In genomic region chr17:29077786-29078509, GRCm38 (mm10) we compare ENCODE assay signal across 7 mouse cellular contexts. TPM values are rescaled to one million over a fixed set of nuclear protein-coding genes. Genes with fewer than 3 reads are reported as not detected.
DNase-seq lines count a peak whose midpoint lies in the region; ATAC-seq and TF ChIP-seq lines count a peak whose summit lies in the region.

No protein-coding gene starts in this region.

- peaks cover 23% of the 10 kb centered on the region for H3K4me1 ChIP-seq in midbrain, embryonic 11.5 days (ENCODE audit: control insufficient read depth, insufficient read depth, low read length)

- peak; percentile 64 for DNase-seq in right cerebral cortex, adult 18-20 months
- no peak for DNase-seq in right cerebral cortex, postnatal 25 days
- DNase-seq in brain, embryonic 14.5 days (ENCODE audit: low read depth) = peak; percentile 83
- DNase-seq in heart, postnatal 36 days = peak; percentile 50 to 53
- DNase-seq in left cerebral cortex, postnatal 14 days (ENCODE audit: low spot score in 2 of 2) = peak; percentile 51 to 54
- DNase-seq in midbrain, embryonic 11.5 days (ENCODE audit: low spot score, missing footprints) = peak; percentile 90

- peak overlapping the region; percentile 35 for H3K4me2 ChIP-seq in midbrain, embryonic 11.5 days

- H3K9me3 ChIP-seq in midbrain, embryonic 11.5 days (ENCODE audit: control insufficient read depth, low read length) = no peaks in the 10 kb centered on the region

- WGBS in midbrain, embryonic 11.5 days = 24% methylated on average over 14 of the region's 14 CpGs

- H3K27me3 ChIP-seq in midbrain, embryonic 11.5 days (ENCODE audit: control insufficient read depth, insufficient read depth, low read length) = peaks cover 19% of the 10 kb centered on the region

- TF ChIP-seq POLR2A in brain, embryonic 14.5 days (IDR thresholded peaks at IDR 0.05; ENCODE audit: borderline replicate concordance, extremely low read depth, insufficient read depth, insufficient read length, poor library complexity, severe bottlenecking) = no peak

- H3K36me3 ChIP-seq in midbrain, embryonic 11.5 days (ENCODE audit: control insufficient read depth, insufficient read depth, low read length) = no peaks in the 10 kb centered on the region

- H3K27ac ChIP-seq in midbrain, embryonic 11.5 days (ENCODE audit: low read depth, low read length) = no peak overlapping the region

- H3K9ac ChIP-seq in midbrain, embryonic 11.5 days (ENCODE audit: low read length) = peak overlapping the region; percentile 36; the same call in 1 of the 2 replicates

- intact Hi-C loops in heart, postnatal 36 days (cut with DNase I) = loop anchor here (2.0 kb wide), 1 partner anchor 17 kb away; no protein-coding TSS in a partner anchor
- intact Hi-C loops in left cerebral cortex, postnatal 14 days (cut with DNase I) = no loop called here

- ATAC-seq in midbrain, embryonic 11.5 days (ENCODE audit: low FRiP score) = no peak; the same call in 1 of the 2 replicates
- ATAC-seq in inflammation-experienced regulatory T-cells, adult 6 months = no peak

- TF ChIP-seq CTCF in brain, embryonic 14.5 days (IDR thresholded peaks at IDR 0.05; ENCODE audit: borderline replicate concordance, extremely low read depth, insufficient read depth, insufficient read length) = no peak

- no peak overlapping the region; the same call in 1 of the 2 replicates for H3K4me3 ChIP-seq in midbrain, embryonic 11.5 days (ENCODE audit: low read depth, low read length)

RNA-seq across cellular contexts. Expression of gene Cdkn1a, which starts 12.8 kb away (rescaled TPM):
- 23.9 and 28.9 TPM in 2 replicates for polyA plus RNA-seq in brain, embryonic 14.5 days (2012; rRNA removed)
- 10 to 100 TPM; 40.8 to 83.9 TPM for total RNA-seq in heart, postnatal 36 days (2021)
- total RNA-seq in left cerebral cortex, postnatal 14 days (2021) = 10 to 100 TPM; 25.7 to 35.7 TPM
- 16.1 and 17.4 TPM in 2 replicates for polyA plus RNA-seq in midbrain, embryonic 11.5 days (2014; fragmentation: Nextera tagmentation; extraction: Ambion mirVana)
- polyA plus RNA-seq in inflammation-experienced regulatory T-cells, adult 6 months (2017; shearing (Covaris generic)) = 10 to 100 TPM in 1 of 3 experiments, 1 to 10 TPM in 2; 1.7 to 57.4 (median 2.5) TPM

RNA-seq across cellular contexts. Expression of gene Rab44, which starts 36.0 kb away (rescaled TPM):
- 0.23 and 0.49 TPM in 2 replicates for polyA plus RNA-seq in brain, embryonic 14.5 days (2012; rRNA removed)
- total RNA-seq in heart, postnatal 36 days (2021) = under 1 TPM; 0.43 to 0.50 TPM
- not detected for total RNA-seq in left cerebral cortex, postnatal 14 days (2021)
- polyA plus RNA-seq in midbrain, embryonic 11.5 days (2014; fragmentation: Nextera tagmentation; extraction: Ambion mirVana) = 0.22 and 0.44 TPM in 2 replicates
- not detected for polyA plus RNA-seq in inflammation-experienced regulatory T-cells, adult 6 months (2017; shearing (Covaris generic))

RNA-seq across cellular contexts. Expression of gene Srsf3, which starts 45.5 kb away (rescaled TPM):
- 330 and 391 TPM in 2 replicates for polyA plus RNA-seq in brain, embryonic 14.5 days (2012; rRNA removed)
- total RNA-seq in heart, postnatal 36 days (2021) = 10 to 100 TPM; 54.9 to 60.9 TPM
- 100 to 1,000 TPM; 125 to 127 TPM for total RNA-seq in left cerebral cortex, postnatal 14 days (2021)
- polyA plus RNA-seq in midbrain, embryonic 11.5 days (2014; fragmentation: Nextera tagmentation; extraction: Ambion mirVana) = 899 and 948 TPM in 2 replicates
- 100 to 1,000 TPM; 296 to 519 (median 387) TPM for polyA plus RNA-seq in inflammation-experienced regulatory T-cells, adult 6 months (2017; shearing (Covaris generic))
